ENCODE assay signal across 9 mouse cellular contexts in genomic region chr5:36869578-36870236, GRCm38 (mm10). TPM values are rescaled to one million over a fixed set of nuclear protein-coding genes. Genes with fewer than 3 reads are reported as not detected.
DNase-seq lines count a peak whose midpoint lies in the region; ATAC-seq and TF ChIP-seq lines count a peak whose summit lies in the region.
"Had no signal": no experiment of that assay in that cellular context is flagged by ENCODE, and none has a peak within 500 bp of the region (broad histone marks: within the 10 kb centered on the region; RNA-seq: fewer than 3 reads in every experiment).

No protein-coding gene starts in this region.

- intact Hi-C loops in gastrocnemius, postnatal 36 days (cut with DNase I), result no loop called here

- peak overlapping the region; percentile 23 for H3K4me2 ChIP-seq in liver, embryonic 12.5 days

- no peak for TF ChIP-seq CTCF in cerebellum, adult 2 months (IDR thresholded peaks at IDR 0.05; ENCODE audit: borderline replicate concordance, insufficient read depth, low read depth, low read length)

- H3K9ac ChIP-seq in liver, embryonic 12.5 days, result no peak overlapping the region
- H3K9ac ChIP-seq: liver, embryonic 14.5 days had no signal

- TF ChIP-seq POLR2A in cerebellum, adult 2 months (IDR thresholded peaks at IDR 0.05; ENCODE audit: borderline replicate concordance, insufficient read depth, low read length), result 0 out of 2 replicates have a peak, but pooled peaks have one; percentile 18

- DNase-seq in liver, result no peak
- DNase-seq in cerebellum, adult 2 months, result peak; percentile 84 to 85
- peak; percentile 73 to 82 for DNase-seq in frontal cortex, postnatal 36 days (ENCODE audit: low spot score in 2 of 2)
- DNase-seq in limb, embryonic 10.5 days (ENCODE audit: low spot score), result peak; percentile 54
- peak; percentile 72 for DNase-seq in right cerebral cortex, postnatal 14 days
- DNase-seq in gastrocnemius, postnatal 36 days, result no peak
- no peak for DNase-seq in kidney, postnatal 25 days

- H3K4me1 ChIP-seq in liver, embryonic 12.5 days, result no peaks in the 10 kb centered on the region
- peaks cover 35% of the 10 kb centered on the region for H3K4me1 ChIP-seq in cerebellum, adult 2 months (ENCODE audit: control insufficient read depth, insufficient read depth, low read length)
- peaks cover 22% of the 10 kb centered on the region for H3K4me1 ChIP-seq in limb, embryonic 10.5 days

- 3% methylated on average over 56 of the region's 56 CpGs for WGBS in liver, embryonic 12.5 days (ENCODE audit: insufficient replicate concordance)
- under 1% methylated on average over 55 of the region's 56 CpGs for WGBS in cerebellum, adult 2 months
- under 1% methylated on average over 56 of the region's 56 CpGs for WGBS in limb, embryonic 10.5 days

- no peak overlapping the region for H3K27ac ChIP-seq in liver, embryonic 12.5 days
- H3K27ac ChIP-seq in cerebellum, adult 2 months (ENCODE audit: insufficient read depth, low read length), result peak overlapping the region; percentile 98
- no peak overlapping the region for H3K27ac ChIP-seq in limb, embryonic 10.5 days
- H3K27ac ChIP-seq: liver, embryonic 14.5 days had no signal

- H3K4me3 ChIP-seq in liver, embryonic 12.5 days, result peak overlapping the region; percentile 8; the same call in 1 of the 2 replicates
- H3K4me3 ChIP-seq in cerebellum, adult 2 months (replicated peaks; ENCODE audit: insufficient read depth, low read depth, low read length), result peak overlapping the region; percentile 97
- peak overlapping the region; percentile 53 for H3K4me3 ChIP-seq in limb, embryonic 10.5 days

- H3K9me3 ChIP-seq in liver, embryonic 12.5 days (replicated peaks), result no peaks in the 10 kb centered on the region
- H3K9me3 ChIP-seq in limb, embryonic 10.5 days (replicated peaks), result no peaks in the 10 kb centered on the region

- H3K27me3 ChIP-seq in liver, embryonic 12.5 days (replicated peaks), result peaks cover 97% of the 10 kb centered on the region
- no peaks in the 10 kb centered on the region for H3K27me3 ChIP-seq in cerebellum, adult 2 months (ENCODE audit: control insufficient read depth, insufficient read depth, low read length)
- H3K27me3 ChIP-seq in limb, embryonic 10.5 days (ENCODE audit: low read depth, poor library complexity, severe bottlenecking), result peaks cover 100% of the 10 kb centered on the region

- H3K36me3 ChIP-seq in liver, embryonic 12.5 days, result no peaks in the 10 kb centered on the region
- no peaks in the 10 kb centered on the region for H3K36me3 ChIP-seq in limb, embryonic 10.5 days

- no peak for ATAC-seq in liver, embryonic 12.5 days

RNA-seq across cellular contexts. Expression of gene Ppp2r2c, which starts 1.4 kb away (rescaled TPM):
- polyA plus RNA-seq in liver, embryonic 12.5 days (2016; fragmentation: Nextera tagmentation; extraction: Ambion mirVana), result 0.08 TPM in 1 of 2 replicates, not detected in the other
- polyA plus RNA-seq in cerebellum, adult 2 months (2012; rRNA removed), result 259 and 273 TPM in 2 replicates
- polyA plus RNA-seq in limb, embryonic 10.5 days (2016; fragmentation: Nextera tagmentation; extraction: Ambion mirVana), result 0.23 and 1.0 TPM in 2 replicates
- under 1 TPM; 0.23 to 0.32 TPM for total RNA-seq in gastrocnemius, postnatal 36 days (2021)
- polyA plus RNA-seq: liver, embryonic 14.5 days had no signal

RNA-seq across cellular contexts. Expression of gene Man2b2, which starts 39.3 kb away (rescaled TPM):
- polyA plus RNA-seq in liver, embryonic 12.5 days (2016; fragmentation: Nextera tagmentation; extraction: Ambion mirVana), result 11.5 and 12.6 TPM in 2 replicates
- 29.2 and 30.1 TPM in 2 replicates for polyA plus RNA-seq in cerebellum, adult 2 months (2012; rRNA removed)
- 6.2 and 7.6 TPM in 2 replicates for polyA plus RNA-seq in limb, embryonic 10.5 days (2016; fragmentation: Nextera tagmentation; extraction: Ambion mirVana)
- 1 to 10 TPM; 3.6 to 4.1 TPM for total RNA-seq in gastrocnemius, postnatal 36 days (2021)

Comparison
In these comparisons a context has a peak if more than half of its experiments do, and no peak if none do; other contexts are left out.
1. H3K4me3 ChIP-seq: peak in every context shown above with its lines; median percentile 97 in cerebellum, adult 2 months; 53 in limb, embryonic 10.5 days; 8 in liver, embryonic 12.5 days.
2. DNase-seq: peak in cerebellum, adult 2 months (2 of 2), frontal cortex, postnatal 36 days (2 of 2), limb, embryonic 10.5 days (single experiment) and right cerebral cortex, postnatal 14 days (single experiment); none in liver (single experiment), gastrocnemius, postnatal 36 days (0 of 2) and kidney, postnatal 25 days (0 of 2).
3. RNA of gene Ppp2r2c, which starts 1.4 kb away (polyA plus RNA-seq): 259 to 273 TPM in cerebellum, adult 2 months; 0.23 to 1.0 TPM in limb, embryonic 10.5 days and 0.08 TPM in liver, embryonic 12.5 days; every median in the first group is over 100 times any median in the second.